Mouse (Mus musculus) CH12.LX (cell line): ENCODE data around the gene Gm21915. TPM values are rescaled to one million over a fixed set of nuclear protein-coding genes. Genes with fewer than 3 reads are reported as not detected.

Experiments used
- DNase-seq: peaks from one replicate; pipeline ENCODE4 v3.0.0-alpha.2; 2013; ENCODE audit errors: extremely low read depth
- H3K27ac ChIP-seq: 2 replicates; pipeline ENCODE4 v1.5.1; 2012; ENCODE audit warnings: low read depth, mild to moderate bottlenecking, control low read depth, moderate library complexity; ENCODE audit not compliant: insufficient read depth
- H3K27me3 ChIP-seq: replicated peaks from 2 replicates; pipeline ENCODE3; 2012; ENCODE audit warnings: inconsistent platforms
- H3K36me3 ChIP-seq, 2 experiments: replicated peaks in 1 of 2; 2 replicates each; pipeline versions ENCODE3 to v1.6.1; 2012; ENCODE audit warnings: inconsistent platforms in 1 of 2, low read length in 1 of 2, mild to moderate bottlenecking in 1 of 2, mixed read lengths in 1 of 2, moderate library complexity in 1 of 2; ENCODE audit not compliant: control insufficient read depth in 1 of 2, insufficient read depth in 1 of 2
- H3K4me1 ChIP-seq, 2 experiments: 2 replicates each; pipeline ENCODE4 v1.6.1; 2012; ENCODE audit warnings: inconsistent platforms in 1 of 2, moderate library complexity in 1 of 2; ENCODE audit not compliant: insufficient read depth in 2 of 2, control insufficient read depth in 1 of 2
- H3K4me2 ChIP-seq: 2 replicates; pipeline ENCODE4 v1.6.1; 2012; ENCODE audit warnings: low read depth, mild to moderate bottlenecking, control low read depth; ENCODE audit not compliant: poor library complexity, insufficient read depth, severe bottlenecking
- H3K4me3 ChIP-seq, 3 experiments: fragments of 150-350 bp in 1 of 3; sonication (generic) in 1 of 3; replicated peaks in 1 of 3; 2 replicates each; pipeline versions ENCODE3 to v1.5.1; 2011 to 2012; ENCODE audit warnings: low read depth in 2 of 3, low read length in 2 of 3, mild to moderate bottlenecking in 2 of 3, moderate library complexity in 2 of 3, control low read depth in 1 of 3, improper control_type of control experiment in 1 of 3, inconsistent platforms in 1 of 3, mixed read lengths in 1 of 3; ENCODE audit not compliant: poor library complexity in 1 of 3
- H3K79me2 ChIP-seq: replicated peaks from 2 replicates; pipeline ENCODE4 v1.6.1; 2012; ENCODE audit warnings: mild to moderate bottlenecking, moderate library complexity; ENCODE audit not compliant: control insufficient read depth, poor library complexity, insufficient read depth, severe bottlenecking; ENCODE audit errors: extremely low read depth
- H3K9ac ChIP-seq: 2 replicates; pipeline ENCODE4 v1.6.1; 2012; ENCODE audit warnings: low read depth, mild to moderate bottlenecking, control low read depth, moderate library complexity; ENCODE audit not compliant: insufficient read depth
- H3K9me3 ChIP-seq: replicated peaks from 2 replicates; pipeline ENCODE3; 2012; ENCODE audit warnings: low read length, inconsistent platforms, mixed read lengths
- BHLHE40 ChIP-seq: IDR thresholded peaks from 2 replicates; pipeline ENCODE4 v1.6.1; 2011; ENCODE audit warnings: mild to moderate bottlenecking, low read depth, low read length, improper control_type of control experiment
- CHD2 ChIP-seq: IDR thresholded peaks from 2 replicates; pipeline ENCODE4 v1.6.1; 2011; ENCODE audit warnings: low read length, improper control_type of control experiment
- ELF1 ChIP-seq: IDR thresholded peaks from 2 replicates; pipeline ENCODE4 v1.6.1; 2014; ENCODE audit warnings: low read depth, mild to moderate bottlenecking, inconsistent platforms, low read length, improper control_type of control experiment
- EP300 ChIP-seq: IDR thresholded peaks from 2 replicates; pipeline ENCODE4 v1.6.1; 2011; ENCODE audit warnings: low read length, improper control_type of control experiment
- ETS1 ChIP-seq: conservative IDR thresholded peaks from 2 replicates; pipeline ENCODE4 v1.6.1; 2012; ENCODE audit warnings: low read depth, mild to moderate bottlenecking, inconsistent platforms, low read length, improper control_type of control experiment, moderate library complexity
- MXI1 ChIP-seq: IDR thresholded peaks from 2 replicates; pipeline ENCODE4 v1.6.1; 2011; ENCODE audit warnings: mild to moderate bottlenecking, low read depth, low read length, improper control_type of control experiment
- NRF1 ChIP-seq: IDR thresholded peaks from 2 replicates; pipeline ENCODE4 v1.6.1; 2014; ENCODE audit warnings: low read depth, mild to moderate bottlenecking, inconsistent platforms, low read length, improper control_type of control experiment, moderate library complexity
- PAX5 ChIP-seq: IDR thresholded peaks from 2 replicates; pipeline ENCODE4 v1.6.1; 2012; ENCODE audit warnings: low read length, inconsistent platforms, mixed read lengths
- POLR2AphosphoS2 ChIP-seq: IDR thresholded peaks from 2 replicates; pipeline ENCODE4 v1.6.1; 2011; ENCODE audit warnings: low read depth, low read length, improper control_type of control experiment
- RAD21 ChIP-seq: IDR thresholded peaks from 2 replicates; pipeline ENCODE4 v1.6.1; 2011; ENCODE audit warnings: low read depth, mild to moderate bottlenecking, low read length, improper control_type of control experiment, moderate library complexity
- RCOR1 ChIP-seq: conservative IDR thresholded peaks from 2 replicates; pipeline ENCODE4 v1.6.1; 2012; ENCODE audit warnings: low read depth, mild to moderate bottlenecking, inconsistent platforms, low read length, improper control_type of control experiment
- TCF12 ChIP-seq: IDR thresholded peaks from 2 replicates; pipeline ENCODE4 v1.6.1; 2014; ENCODE audit warnings: low read depth, mild to moderate bottlenecking, inconsistent platforms, low read length, improper control_type of control experiment
- UBTF ChIP-seq: IDR thresholded peaks from 2 replicates; pipeline ENCODE4 v1.6.1; 2012; ENCODE audit warnings: low read depth, mild to moderate bottlenecking, inconsistent platforms, low read length, improper control_type of control experiment, moderate library complexity
- USF1 ChIP-seq: IDR thresholded peaks from 2 replicates; pipeline ENCODE4 v1.6.1; 2014; ENCODE audit warnings: low read depth, mild to moderate bottlenecking, inconsistent platforms, low read length, improper control_type of control experiment
- USF2 ChIP-seq: conservative IDR thresholded peaks from 2 replicates; pipeline ENCODE4 v1.6.1; 2011; ENCODE audit warnings: low read depth, low read length, improper control_type of control experiment
- ZKSCAN1 ChIP-seq: IDR thresholded peaks from 2 replicates; pipeline ENCODE4 v1.6.1; 2012; ENCODE audit warnings: low read depth, inconsistent platforms, low read length, improper control_type of control experiment, borderline replicate concordance
- ZMIZ1 ChIP-seq: IDR thresholded peaks from 2 replicates; pipeline ENCODE4 v1.6.1; 2012; ENCODE audit warnings: low read depth, mild to moderate bottlenecking, inconsistent platforms, low read length, improper control_type of control experiment
- ZNF384 ChIP-seq: IDR thresholded peaks from 2 replicates; pipeline ENCODE4 v1.6.1; 2012; ENCODE audit warnings: low read depth, low read length, improper control_type of control experiment, inconsistent platforms
- dilution Hi-C: fragments of 300-500 bp; cut with MboI; formaldehyde crosslinking; loops from 2 replicates; pipeline ENCODE4 v1.14.3; 2020; ENCODE audit warnings: low sequenced_read_pairs; ENCODE audit not compliant: extremely low pct_unique_long_range_greater_than_20kb, extremely low pct_ligation_motif_present
- in situ Hi-C: fragments of 300-500 bp; cut with MboI; formaldehyde crosslinking; loops from 3 replicates; pipeline ENCODE4 v1.14.3; 2019; ENCODE audit warnings: low sequenced_read_pairs, low pct_ligation_motif_present, low pct_unique_long_range_greater_than_20kb, mixed read lengths
- polyA plus RNA-seq: library from polyadenylated mRNA; unstranded; fragments of >175 nt; gene quantifications from 2 replicates; pipeline ENCODE4 v1.2.1, GENCODE M21; 2012; ENCODE audit warnings: low read depth; ENCODE audit not compliant: insufficient read length
- total RNA-seq, 2 experiments: library from RNA; depleted of rRNA; stranded (reverse); fragments of 300-350 nt in 1 of 2; fragments of >200 nt in 1 of 2; gene quantifications; 2 replicates each; pipeline ENCODE4 v1.2.3; 2012 to 2014

The Gm21915 gene
- total and polyA plus RNA-seq, 3 experiments: not detected

- TF ChIP-seq EP300 (no peak), NRF1 (no peak), RCOR1 (no peak), MXI1 (no peak), TCF12 (no peak), ETS1 (no peak), BHLHE40 (no peak)
Observed at GRCm38 (mm10) chr9:40636054-40636453, 34.4 kb upstream of the Gm21915 start (continued).

- Histone ChIP-seq H3K27me3 (peaks cover 3% of the 10 kb centered on the region), H3K4me1 (peaks cover 0 to 24% of the 10 kb centered on the region in 2 experiments; a peak in 3 of 4 replicates), H3K4me2 (peak overlapping the region; percentile 94), H3K9me3 (no peaks in the 10 kb centered on the region), H3K4me3 (peak overlapping the region in 1 of 3 experiments; percentile 58), H3K9ac (no peak overlapping the region), H3K79me2 (no peaks in the 10 kb centered on the region), H3K36me3 (no peaks in the 10 kb centered on the region), H3K27ac (no peak overlapping the region)
- DNase-seq: no peak
- TF ChIP-seq BHLHE40: no peak
- peak; percentile 80; the same call in 1 of the 2 replicates for TF ChIP-seq USF1
- dilution Hi-C loops (no loop called here), in situ Hi-C loops (no loop called here)
Observed at GRCm38 (mm10) chr9:40637705-40638393, 32.6 kb upstream of the Gm21915 start.

- peak overlapping the region; percentile 94 for H3K4me2 ChIP-seq
- in situ Hi-C loops: no loop called here
- TF ChIP-seq RAD21 (no peak), UBTF (no peak), ZMIZ1 (no peak), ZNF384 (no peak), POLR2AphosphoS2 (no peak), PAX5 (no peak), BHLHE40 (peak; percentile 63), ZKSCAN1 (no peak), ELF1 (no peak), USF2 (peak; percentile 74), CHD2 (peak; percentile 27; the same call in 1 of the 2 replicates)
- H3K36me3 ChIP-seq: no peaks in the 10 kb centered on the region
- H3K27ac ChIP-seq: no peak overlapping the region
- dilution Hi-C loops: no loop called here
- H3K9ac ChIP-seq: 0 out of 2 replicates have a peak overlapping the region, but pooled peaks have one; percentile 6
- H3K4me1 ChIP-seq: peaks cover under 1 to 26% of the 10 kb centered on the region in 2 experiments; a peak in 3 of 4 replicates
- no peaks in the 10 kb centered on the region for H3K79me2 ChIP-seq
- peak overlapping the region in 1 of 3 experiments; percentile 58 for H3K4me3 ChIP-seq
- no peaks in the 10 kb centered on the region for H3K9me3 ChIP-seq
- DNase-seq: no peak
- peaks cover 3% of the 10 kb centered on the region for H3K27me3 ChIP-seq
Observed at GRCm38 (mm10) chr9:40638394-40639049, 31.9 kb upstream of the Gm21915 start.
